Mouse (Mus musculus): Measurements from ENCODE around the gene Zmynd15.

DNA sequence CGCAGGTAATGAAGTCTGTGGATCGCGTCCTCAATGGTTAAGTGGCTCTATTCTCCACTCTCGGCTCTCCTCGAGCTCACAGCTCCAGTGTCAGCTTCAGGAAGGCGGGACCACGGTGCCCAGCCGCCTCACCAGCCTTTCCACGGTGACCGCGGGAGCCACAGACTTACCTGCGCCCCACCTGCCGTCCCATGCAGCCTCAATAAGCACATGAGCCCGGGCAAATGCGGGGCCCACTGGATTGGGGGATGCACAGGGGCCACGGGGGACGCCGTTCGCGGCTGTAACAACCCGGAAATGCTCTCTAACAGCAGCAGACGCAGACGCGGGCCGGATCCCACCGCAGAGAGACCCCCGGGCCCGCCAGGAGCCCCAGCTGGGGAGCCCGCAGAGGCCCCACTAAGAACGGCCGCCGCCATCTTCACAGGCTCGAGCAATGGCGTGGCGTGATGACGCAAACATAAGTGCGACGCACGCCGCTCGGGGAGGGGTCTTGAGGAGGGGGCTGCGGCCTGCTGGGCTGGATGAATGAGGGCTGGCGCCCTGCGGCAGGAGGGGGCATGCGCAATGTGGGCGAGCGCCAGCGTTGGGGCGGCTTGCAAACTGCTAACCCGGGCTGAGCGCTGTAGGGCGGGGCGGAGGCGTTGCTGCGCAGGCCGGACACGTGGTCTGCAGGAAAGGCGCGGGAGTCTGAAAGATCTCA, 49.5 kb upstream of the Zmynd15 start, which contains the start of gene Pelp1:
- TF ChIP-seq POLR2A (IDR thresholded peaks at IDR 0.05; ENCODE audit: low read depth, low read length) (peak; percentile 74), CTCF (IDR thresholded peaks at IDR 0.05; ENCODE audit: borderline replicate concordance, insufficient read depth, low read length) (no peak)
